Mouse (Mus musculus) left cerebral cortex, adult 8-10 months (tissue): ENCODE results near the gene Fam149b. TPM values are rescaled to one million over a fixed set of nuclear protein-coding genes. Genes with fewer than 3 reads are reported as not detected.
A peak's percentile ranks its signal among the peaks of the same experiment; 100 is the strongest.
"Not testable (repeated sequence)": the region's sequence is repeated elsewhere in the genome, so short reads cannot be mapped to it uniquely, and the experiment has no call there.

Source experiments
- DNase-seq, 2 experiments: peaks; one replicate each; pipeline ENCODE4 v3.0.0; 2022; ENCODE audit warnings: low spot score in 2 of 2
- total RNA-seq, 4 experiments: library from RNA; stranded (reverse); gene quantifications; 2 replicates each; pipeline ENCODE4 v1.2.4; 2022

The Fam149b gene
- 10 to 100 TPM; 45.3 to 49.3 (median 47.8) TPM for total RNA-seq

DNA sequence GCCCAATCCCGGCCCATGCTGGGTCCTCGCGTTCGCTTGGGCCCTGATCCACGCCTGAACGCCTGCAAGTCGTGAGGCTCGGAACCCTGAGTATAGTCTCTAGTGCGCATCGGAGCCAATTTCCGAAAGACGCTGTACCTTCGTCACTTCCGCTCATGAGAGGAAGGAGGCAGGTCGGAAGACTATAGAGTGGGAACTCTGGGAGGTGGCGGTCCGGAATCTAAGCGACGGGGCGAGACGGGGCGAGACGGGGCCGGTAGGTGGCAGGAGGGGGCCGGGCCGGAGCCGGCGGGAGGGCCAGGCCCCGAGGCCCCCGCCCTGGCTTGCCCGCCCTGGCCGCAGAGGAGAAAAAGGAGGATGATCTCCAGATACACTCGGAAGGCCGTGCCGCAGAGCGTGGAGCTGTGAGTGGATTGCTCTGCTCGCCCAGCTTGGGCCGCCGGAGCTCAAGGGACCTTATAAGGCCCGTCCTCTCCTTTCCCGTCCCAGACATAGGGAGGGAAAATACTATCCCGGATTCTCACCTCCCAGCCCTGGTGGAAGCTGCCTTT lies at the start of gene Fam149b, which contains the start of gene Ecd:
Gene Fam149b (plus strand): TSS at position 172 of the 551 bp plus-strand sequence.
Gene Ecd (minus strand): TSS at position 131 of the 551 bp plus-strand sequence.
- DNase-seq = peak; percentile 82 to 92

- DNase-seq = not testable (repeated sequence)
These were observed 42.9 kb upstream of the Fam149b start for GRCm38 (mm10) chr14:20305085-20305484.

GRCm38 (mm10) chr14:20315137-20315536 lies 32.8 kb upstream of the Fam149b start:
- no peak for DNase-seq

DNA sequence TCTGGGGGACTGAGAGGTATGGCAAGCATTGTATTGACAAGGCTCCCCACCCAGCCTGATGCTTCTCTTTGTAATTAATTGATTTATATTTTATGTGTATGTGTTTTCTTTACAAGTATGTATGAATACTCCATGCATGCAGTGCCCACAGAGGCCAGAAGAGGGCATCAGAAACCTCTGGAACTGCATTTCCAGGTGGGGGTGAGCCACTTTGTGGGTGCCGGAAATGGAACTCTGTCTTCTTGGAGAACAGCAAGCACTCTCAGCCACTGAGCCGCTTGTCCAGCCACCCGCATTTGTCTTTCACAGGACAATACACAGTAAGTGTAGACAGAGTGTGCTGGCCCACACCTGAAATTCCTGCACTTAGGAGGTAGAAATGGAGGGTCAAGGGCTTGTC lies 28.5 kb upstream of the Fam149b start:
- peak in 1 of 2 experiments; percentile 32 for DNase-seq

GRCm38 (mm10) chr14:20324196-20324595 lies 23.8 kb upstream of the Fam149b start:
- peak in 1 of 2 experiments; percentile 42 for DNase-seq

- DNase-seq = no peak
These were observed 19.5 kb upstream of the Fam149b start for GRCm38 (mm10) chr14:20328474-20328873.

DNA sequence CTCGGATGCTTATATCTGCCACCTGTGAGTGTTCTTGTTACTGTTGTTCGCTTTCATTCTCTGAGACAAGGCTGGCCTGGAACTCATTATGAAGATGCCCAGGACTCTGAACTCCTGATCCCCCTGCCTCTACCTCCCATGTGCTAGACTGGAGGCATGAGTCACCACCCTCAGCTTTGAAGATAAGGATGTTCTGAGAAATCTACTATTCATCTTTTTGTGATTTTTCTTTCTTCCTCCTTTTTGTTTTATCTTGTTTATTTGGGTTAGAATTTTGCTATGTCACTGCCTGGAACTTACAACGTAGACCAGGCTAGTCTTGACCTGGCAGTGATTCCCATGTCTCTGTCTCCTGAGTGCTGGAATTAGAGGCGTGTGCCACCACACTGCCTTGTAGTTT lies 16.6 kb upstream of the Fam149b start:
- DNase-seq = no peak

GRCm38 (mm10) chr14:20339415-20339814 lies 8.5 kb upstream of the Fam149b start:
- no peak for DNase-seq

DNA sequence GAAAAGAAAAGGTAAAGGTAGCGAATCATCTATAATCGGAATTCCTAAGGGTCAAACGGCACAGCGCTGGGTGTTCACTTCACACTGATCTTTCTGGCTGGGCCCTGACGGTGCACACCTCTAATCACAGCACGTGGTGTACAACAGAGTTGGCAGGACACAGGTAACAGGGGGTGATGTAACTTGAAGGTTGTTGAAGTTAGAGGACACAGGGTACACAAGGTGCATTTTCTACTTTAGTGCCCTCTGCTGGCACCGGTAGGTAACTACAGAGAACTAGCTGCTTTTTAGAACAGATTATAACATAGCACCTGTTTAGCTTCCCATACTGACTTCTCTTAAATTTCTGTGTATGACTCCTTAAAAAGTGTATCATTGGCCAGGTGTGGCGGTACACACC lies 7.8 kb upstream of the Fam149b start:
- no peak for DNase-seq

GRCm38 (mm10) chr14:20340866-20341265 lies 7.1 kb upstream of the Fam149b start:
- no peak for DNase-seq

- DNase-seq = no peak
These were observed 2.1 kb upstream of the Fam149b start for GRCm38 (mm10) chr14:20345885-20346284.

GRCm38 (mm10) chr14:20347441-20347990 lies 446 bp upstream of the Fam149b start:
- peak in 1 of 2 experiments; percentile 19 for DNase-seq

DNA sequence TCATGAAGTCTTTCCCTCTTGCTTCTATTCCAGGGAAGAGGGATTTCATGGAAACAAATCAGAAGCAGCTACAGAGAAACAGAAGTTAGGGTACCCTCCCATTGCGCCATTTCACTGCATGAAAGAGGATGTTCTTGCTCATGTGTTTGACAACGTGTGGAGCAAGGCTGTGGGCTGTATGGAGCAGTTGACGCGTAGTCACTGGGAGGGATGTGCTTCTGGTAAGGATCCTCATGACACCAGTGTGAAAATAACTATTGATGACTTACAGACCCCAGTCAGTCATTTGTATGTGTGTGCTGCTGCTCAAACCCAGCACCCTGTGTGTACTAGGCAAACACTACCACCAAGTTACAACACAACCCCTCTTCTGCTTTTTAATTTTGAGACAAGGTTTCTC lies 15.3 kb downstream of the Fam149b start:
- no peak for DNase-seq

DNA sequence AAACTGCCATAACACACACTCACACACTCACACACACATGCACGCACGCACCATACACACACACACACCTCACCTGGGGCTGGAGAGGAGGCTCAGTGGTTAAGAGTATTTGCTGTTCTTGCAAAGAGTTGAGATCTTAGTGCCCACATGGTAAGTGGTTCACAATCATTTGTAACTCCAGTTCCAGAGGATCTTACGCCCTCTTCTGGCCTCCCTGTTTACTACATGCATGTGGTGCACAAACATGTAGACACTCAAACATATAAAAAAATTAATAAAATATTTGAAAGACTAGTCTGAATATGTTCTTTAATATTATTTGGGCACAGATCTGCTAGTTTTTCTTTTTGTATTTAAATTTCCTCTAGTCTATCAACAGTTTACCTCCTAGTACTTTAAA lies 20.3 kb downstream of the Fam149b start:
- DNase-seq = no peak

DNA sequence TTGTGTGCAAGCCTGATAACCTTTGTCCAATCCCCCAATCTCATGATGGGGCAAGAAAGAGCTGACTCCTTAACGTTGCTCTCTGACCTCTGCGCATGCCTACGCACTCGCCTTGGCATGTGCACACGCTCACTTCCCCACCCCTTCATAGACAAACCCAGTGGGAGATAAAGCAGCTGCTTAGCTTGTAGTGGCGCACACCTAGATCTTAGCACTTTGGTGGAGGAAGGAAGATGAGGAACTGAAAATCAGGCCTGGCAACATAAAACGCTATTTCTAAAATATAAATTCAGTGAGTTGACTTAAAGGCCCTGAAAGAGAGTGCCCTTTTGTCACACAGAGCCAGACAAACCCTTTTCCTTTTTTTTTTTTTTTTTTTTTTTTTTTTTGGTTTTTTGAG lies 22.8 kb downstream of the Fam149b start:
- DNase-seq = no peak

- DNase-seq = no peak
These were observed 23.9 kb downstream of the Fam149b start for GRCm38 (mm10) chr14:20371854-20372253.

DNA sequence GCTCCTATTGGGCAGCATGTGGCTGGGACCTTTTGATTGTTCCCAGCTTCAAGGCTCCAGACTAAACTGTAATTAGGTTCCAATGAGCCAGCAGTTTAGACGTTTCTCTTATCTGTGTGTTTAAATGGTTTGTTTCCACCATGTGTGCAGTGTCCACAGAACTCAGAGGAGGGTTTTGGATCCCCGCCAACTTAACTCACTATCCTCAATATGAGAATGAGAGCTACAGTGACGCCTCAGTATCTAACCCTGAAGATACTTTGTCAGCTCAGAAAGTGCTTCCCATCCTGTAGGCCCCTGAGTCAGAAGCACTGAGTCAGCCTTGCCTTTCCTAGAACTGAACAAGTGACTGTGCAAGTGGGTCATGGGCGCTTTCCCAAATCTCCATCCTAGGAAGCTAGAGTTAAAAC lies 29.2 kb downstream of the Fam149b start:
- no peak for DNase-seq

- no peak for DNase-seq
These were observed 30.5 kb downstream of the Fam149b start for GRCm38 (mm10) chr14:20378313-20379061.

GRCm38 (mm10) chr14:20379087-20379640 lies 31.2 kb downstream of the Fam149b start:
- no peak for DNase-seq

DNA sequence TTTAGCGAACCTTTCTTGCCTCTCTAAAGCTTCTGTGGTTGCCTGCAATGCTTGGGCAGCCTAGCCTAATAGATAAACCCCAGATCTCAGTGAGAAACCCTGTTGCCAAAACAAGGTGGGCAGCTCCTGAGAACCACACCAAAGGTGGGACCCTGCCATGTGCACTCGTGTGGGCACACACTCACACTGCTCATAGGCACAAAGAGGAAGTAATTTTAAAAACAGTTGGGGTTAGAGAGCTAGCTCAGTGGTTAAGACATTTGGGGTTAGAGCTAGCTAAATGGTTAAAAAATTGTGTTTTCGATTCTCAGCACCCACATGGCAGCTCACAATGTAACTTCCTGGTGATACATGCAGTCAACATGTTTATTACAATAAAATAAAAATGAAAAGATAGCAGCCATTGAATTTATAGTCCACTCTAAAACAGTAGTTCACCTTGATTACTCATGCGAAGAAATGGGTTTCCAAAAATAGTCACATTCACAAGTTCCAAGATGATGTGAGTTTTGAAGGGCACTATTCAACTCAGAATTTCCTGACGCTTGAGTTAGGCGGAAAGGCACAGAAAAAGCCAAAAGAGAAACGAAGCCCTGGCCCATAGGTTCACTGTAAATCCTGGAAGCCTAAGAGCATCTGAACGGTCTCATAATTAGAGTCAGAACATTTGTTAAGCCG lies 31.9 kb downstream of the Fam149b start:
- no peak for DNase-seq

GRCm38 (mm10) chr14:20388441-20389129 lies 40.6 kb downstream of the Fam149b start, which contains the start of gene Dnajc9:
TSS of gene Dnajc9 (minus strand) at chr14:20388910.
- DNase-seq = peak; percentile 90 to 92
